8 mouse cellular contexts compared by ENCODE assay signal in the genomic region with DNA sequence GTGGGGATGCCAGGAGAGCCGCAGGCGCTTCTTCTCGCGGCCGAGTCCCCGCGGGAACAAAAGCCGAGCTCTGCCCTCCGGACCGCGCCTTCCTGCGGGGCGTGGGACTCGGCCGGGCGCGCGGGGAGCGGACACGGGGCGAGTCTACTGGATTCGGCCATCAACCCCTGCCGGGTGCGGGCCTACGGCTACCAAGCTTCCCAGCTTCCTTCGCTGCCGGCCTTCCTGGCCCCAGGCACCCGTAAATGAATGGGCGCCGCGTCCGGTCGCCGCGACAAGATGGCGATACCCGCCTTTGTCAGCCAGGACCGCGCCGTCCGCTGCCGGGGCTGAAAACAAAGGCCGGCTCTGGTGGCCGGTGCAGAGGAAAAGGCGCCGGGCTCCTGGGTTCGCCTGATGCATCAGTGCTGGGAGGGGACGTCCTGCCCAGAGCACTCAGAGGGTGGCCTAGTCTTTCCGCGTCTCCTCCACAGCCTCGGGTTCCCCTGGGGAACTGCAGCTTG. TPM values are rescaled to one million over a fixed set of nuclear protein-coding genes. Genes with fewer than 3 reads are reported as not detected.
DNase-seq lines count a peak whose midpoint lies in the region; ATAC-seq and TF ChIP-seq lines count a peak whose summit lies in the region.

No protein-coding gene starts in this region.

- ATAC-seq in hindbrain, embryonic 13.5 days (ENCODE audit: low FRiP score) = no peak

- DNase-seq in cerebellum, adult 11 months = peak; percentile 47
- DNase-seq in cerebellum, adult 11-12 months = no peak
- DNase-seq in cerebellum, adult 2 months = peak; percentile 64 to 72
- peak; percentile 43 for DNase-seq in forelimb bud, embryonic 11.5 days (ENCODE audit: low read depth, low spot score)
- peak; percentile 81 for DNase-seq in limb, embryonic 10.5 days (ENCODE audit: low spot score)
- peak; percentile 60 for DNase-seq in mesoderm, embryonic 11.5 days (ENCODE audit: low read depth, low spot score)
- DNase-seq in spleen, postnatal 14 days (ENCODE audit: low spot score in 2 of 2) = peak; percentile 28 to 45

- TF ChIP-seq CTCF in cerebellum, adult 2 months (IDR thresholded peaks at IDR 0.05; ENCODE audit: borderline replicate concordance, insufficient read depth, low read depth, low read length) = no peak

- peak overlapping the region; percentile 79 for H3K27ac ChIP-seq in cerebellum, adult 2 months (ENCODE audit: insufficient read depth, low read length)
- H3K27ac ChIP-seq in hindbrain, embryonic 13.5 days = peak overlapping the region; percentile 97
- H3K27ac ChIP-seq in limb, embryonic 10.5 days = peak overlapping the region; percentile 100

- H3K9ac ChIP-seq in hindbrain, embryonic 13.5 days = peak overlapping the region; percentile 100

- peaks cover 8% of the 10 kb centered on the region; the same call in 1 of the 2 replicates for H3K4me1 ChIP-seq in cerebellum, adult 2 months (ENCODE audit: control insufficient read depth, insufficient read depth, low read length)
- peaks cover 51% of the 10 kb centered on the region for H3K4me1 ChIP-seq in hindbrain, embryonic 13.5 days (replicated peaks)
- peaks cover 37% of the 10 kb centered on the region for H3K4me1 ChIP-seq in limb, embryonic 10.5 days

- H3K4me3 ChIP-seq in cerebellum, adult 2 months (replicated peaks; ENCODE audit: insufficient read depth, low read depth, low read length) = peak overlapping the region; percentile 97
- peak overlapping the region; percentile 99 for H3K4me3 ChIP-seq in hindbrain, embryonic 13.5 days
- H3K4me3 ChIP-seq in limb, embryonic 10.5 days = peak overlapping the region; percentile 100

- H3K27me3 ChIP-seq in cerebellum, adult 2 months (ENCODE audit: control insufficient read depth, insufficient read depth, low read length) = no peaks in the 10 kb centered on the region
- H3K27me3 ChIP-seq in hindbrain, embryonic 13.5 days = no peaks in the 10 kb centered on the region
- no peaks in the 10 kb centered on the region for H3K27me3 ChIP-seq in limb, embryonic 10.5 days (ENCODE audit: low read depth, poor library complexity, severe bottlenecking)

- under 1% methylated on average over 51 of the region's 51 CpGs for WGBS in cerebellum, adult 2 months
- WGBS in hindbrain, embryonic 13.5 days = under 1% methylated on average over 51 of the region's 51 CpGs
- WGBS in limb, embryonic 10.5 days = under 1% methylated on average over 51 of the region's 51 CpGs

- H3K36me3 ChIP-seq in hindbrain, embryonic 13.5 days = no peaks in the 10 kb centered on the region
- peaks cover 21% of the 10 kb centered on the region for H3K36me3 ChIP-seq in limb, embryonic 10.5 days

- no peak for TF ChIP-seq POLR2A in cerebellum, adult 2 months (IDR thresholded peaks at IDR 0.05; ENCODE audit: borderline replicate concordance, insufficient read depth, low read length)

- no peaks in the 10 kb centered on the region for H3K9me3 ChIP-seq in hindbrain, embryonic 13.5 days
- no peaks in the 10 kb centered on the region for H3K9me3 ChIP-seq in limb, embryonic 10.5 days (replicated peaks)

- peak overlapping the region; percentile 82 for H3K4me2 ChIP-seq in hindbrain, embryonic 13.5 days

RNA-seq across cellular contexts. Expression of gene Gnb1, which starts 1.0 kb away (rescaled TPM):
- 512 and 552 TPM in 2 replicates for polyA plus RNA-seq in cerebellum, adult 2 months (2012; rRNA removed)
- 1,012 and 1,052 TPM in 2 replicates for polyA plus RNA-seq in hindbrain, embryonic 13.5 days (2015; fragmentation: Nextera tagmentation; extraction: Ambion mirVana)
- 583 and 605 TPM in 2 replicates for polyA plus RNA-seq in limb, embryonic 10.5 days (2016; fragmentation: Nextera tagmentation; extraction: Ambion mirVana)

RNA-seq across cellular contexts. Expression of gene Tmem52, which starts 23.3 kb away (rescaled TPM):
- 9.4 and 12.1 TPM in 2 replicates for polyA plus RNA-seq in cerebellum, adult 2 months (2012; rRNA removed)
- not detected in 2 replicates for polyA plus RNA-seq in hindbrain, embryonic 13.5 days (2015; fragmentation: Nextera tagmentation; extraction: Ambion mirVana)
- polyA plus RNA-seq in limb, embryonic 10.5 days (2016; fragmentation: Nextera tagmentation; extraction: Ambion mirVana) = not detected in 2 replicates
